18 mouse cellular contexts compared by ENCODE assay signal in the genomic region with DNA sequence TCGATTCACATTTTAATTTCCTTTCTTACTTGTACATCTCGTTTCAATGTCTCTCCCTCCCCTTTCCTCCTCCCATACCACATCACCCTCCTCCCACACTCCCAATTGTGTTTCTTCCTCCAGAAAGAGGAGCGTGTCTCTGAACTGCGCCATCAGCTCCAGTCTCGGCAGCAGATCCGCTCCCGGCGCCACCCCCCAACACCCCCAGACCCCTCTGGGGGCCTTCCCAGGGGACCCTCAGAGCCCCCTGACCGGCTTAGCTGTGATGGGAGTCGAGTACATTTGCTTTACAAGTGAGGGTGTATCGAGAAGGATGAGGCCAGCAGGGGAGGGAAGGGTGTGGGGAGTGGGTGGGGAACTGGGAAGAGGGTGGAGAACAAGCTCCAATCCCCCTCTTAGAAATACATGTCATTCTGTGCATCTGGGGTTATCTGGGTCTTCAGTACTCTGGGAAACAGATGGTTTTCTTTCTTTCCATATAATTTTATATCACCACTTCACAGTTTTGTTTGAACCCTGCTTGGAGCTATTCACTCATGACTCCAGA. TPM values are rescaled to one million over a fixed set of nuclear protein-coding genes. Genes with fewer than 3 reads are reported as not detected.
DNase-seq lines count a peak whose midpoint lies in the region; ATAC-seq and TF ChIP-seq lines count a peak whose summit lies in the region.
"Had no signal": no experiment of that assay in that cellular context is flagged by ENCODE, and none has a peak within 500 bp of the region (broad histone marks: within the 10 kb centered on the region; RNA-seq: fewer than 3 reads in every experiment).

No protein-coding gene starts in this region.

- no peak for TF ChIP-seq CTCF in olfactory bulb, adult 2 months (IDR thresholded peaks at IDR 0.05; ENCODE audit: insufficient read depth, low read depth, low read length)

- ATAC-seq in neural tube, embryonic 13.5 days (ENCODE audit: low read depth), result no peak
- ATAC-seq in neural tube, embryonic 15.5 days (ENCODE audit: low FRiP score), result no peak
- peak; percentile 25; the same call in 1 of the 2 replicates for ATAC-seq in forebrain, embryonic 11.5 days (replicated peaks; ENCODE audit: low FRiP score)
- peak; percentile 31; the same call in 1 of the 2 replicates for ATAC-seq in hindbrain, embryonic 14.5 days (ENCODE audit: low FRiP score)
- ATAC-seq in erythroid progenitor cell, adult 5-6 weeks (replicated peaks; ENCODE audit: low FRiP score, poor library complexity, severe bottlenecking), result no peak
- ATAC-seq: intestine, postnatal 0 days had no signal

- H3K9ac ChIP-seq in neural tube, embryonic 13.5 days, result peak overlapping the region; percentile 34; the same call in 1 of the 2 replicates
- no peak overlapping the region for H3K9ac ChIP-seq in neural tube, embryonic 15.5 days (replicated peaks)
- H3K9ac ChIP-seq in forebrain, embryonic 11.5 days (ENCODE audit: low read length), result 0 out of 2 replicates have a peak overlapping the region, but pooled peaks have one; percentile 20
- H3K9ac ChIP-seq in hindbrain, embryonic 14.5 days, result no peak overlapping the region
- H3K9ac ChIP-seq: embryonic facial prominence, embryonic 12.5 days; heart, embryonic 15.5 days; limb, embryonic 12.5 days had no signal

- no peak overlapping the region for H3K4me3 ChIP-seq in neural tube, embryonic 13.5 days
- no peak overlapping the region for H3K4me3 ChIP-seq in neural tube, embryonic 15.5 days (replicated peaks)
- H3K4me3 ChIP-seq in forebrain, embryonic 11.5 days (ENCODE audit: low read depth, low read length), result no peak overlapping the region
- no peak overlapping the region for H3K4me3 ChIP-seq in hindbrain, embryonic 14.5 days (replicated peaks; ENCODE audit: low read length)
- H3K4me3 ChIP-seq in olfactory bulb, adult 2 months (ENCODE audit: insufficient read depth, low read depth, low read length), result no peak overlapping the region
- H3K4me3 ChIP-seq: embryonic facial prominence, embryonic 12.5 days; heart, embryonic 15.5 days; limb, embryonic 12.5 days had no signal

- TF ChIP-seq POLR2A in olfactory bulb, adult 2 months (IDR thresholded peaks at IDR 0.05; ENCODE audit: insufficient read depth, low read depth, low read length), result no peak

- WGBS in neural tube, embryonic 13.5 days, result 38% methylated on average over 11 of the region's 11 CpGs
- WGBS in neural tube, embryonic 15.5 days, result 38% methylated on average over 11 of the region's 11 CpGs
- WGBS in forebrain, embryonic 11.5 days, result 43% methylated on average over 11 of the region's 11 CpGs
- 18% methylated on average over 11 of the region's 11 CpGs for WGBS in hindbrain, embryonic 14.5 days
- 12% methylated on average over 11 of the region's 11 CpGs for WGBS in olfactory bulb, adult 2 months

- no peak overlapping the region for H3K4me2 ChIP-seq in neural tube, embryonic 13.5 days
- no peak overlapping the region for H3K4me2 ChIP-seq in neural tube, embryonic 15.5 days
- H3K4me2 ChIP-seq in forebrain, embryonic 11.5 days (ENCODE audit: low read depth, low read length, severe bottlenecking), result no peak overlapping the region
- no peak overlapping the region for H3K4me2 ChIP-seq in hindbrain, embryonic 14.5 days (replicated peaks)
- H3K4me2 ChIP-seq: embryonic facial prominence, embryonic 12.5 days; heart, embryonic 15.5 days; limb, embryonic 12.5 days had no signal

- DNase-seq in forebrain, embryonic 11.5 days (ENCODE audit: low spot score), result no peak
- no peak for DNase-seq in hindbrain, embryonic 14.5 days (ENCODE audit: low spot score)
- DNase-seq in gastrocnemius, postnatal 10 days, result no peak
- no peak for DNase-seq in cerebellum, adult 9-10 months
- DNase-seq: cerebellum, adult 8-10 months; lung, adult 18-20 months had no signal

- no peaks in the 10 kb centered on the region for H3K27me3 ChIP-seq in neural tube, embryonic 13.5 days
- no peaks in the 10 kb centered on the region for H3K27me3 ChIP-seq in neural tube, embryonic 15.5 days (replicated peaks)
- H3K27me3 ChIP-seq in forebrain, embryonic 11.5 days (ENCODE audit: control insufficient read depth, insufficient read depth, low read length), result no peaks in the 10 kb centered on the region
- H3K27me3 ChIP-seq in hindbrain, embryonic 14.5 days (ENCODE audit: control insufficient read depth, insufficient read depth, low read length), result no peaks in the 10 kb centered on the region
- H3K27me3 ChIP-seq: embryonic facial prominence, embryonic 12.5 days; heart, embryonic 15.5 days; limb, embryonic 12.5 days had no signal

- peaks cover 93% of the 10 kb centered on the region for H3K36me3 ChIP-seq in neural tube, embryonic 13.5 days
- H3K36me3 ChIP-seq in neural tube, embryonic 15.5 days, result peaks cover 80% of the 10 kb centered on the region
- peaks cover 4% of the 10 kb centered on the region; the same call in 1 of the 2 replicates for H3K36me3 ChIP-seq in forebrain, embryonic 11.5 days (ENCODE audit: control insufficient read depth, insufficient read depth, low read length)
- peaks cover 90% of the 10 kb centered on the region for H3K36me3 ChIP-seq in hindbrain, embryonic 14.5 days (replicated peaks; ENCODE audit: control insufficient read depth, insufficient read depth)

- H3K4me1 ChIP-seq in neural tube, embryonic 13.5 days (replicated peaks), result 0 out of 2 replicates have a peak, but pooled peaks cover 6% of the 10 kb centered on the region
- no peaks in the 10 kb centered on the region for H3K4me1 ChIP-seq in neural tube, embryonic 15.5 days
- peaks cover 2% of the 10 kb centered on the region; the same call in 1 of the 2 replicates for H3K4me1 ChIP-seq in forebrain, embryonic 11.5 days (replicated peaks; ENCODE audit: control insufficient read depth, insufficient read depth, low read length)
- no peaks in the 10 kb centered on the region for H3K4me1 ChIP-seq in hindbrain, embryonic 14.5 days (replicated peaks; ENCODE audit: control insufficient read depth, insufficient read depth, low read length)
- H3K4me1 ChIP-seq in olfactory bulb, adult 2 months (ENCODE audit: control insufficient read depth, insufficient read depth, low read length), result peaks cover 37% of the 10 kb centered on the region
- H3K4me1 ChIP-seq: embryonic facial prominence, embryonic 12.5 days; heart, embryonic 15.5 days; limb, embryonic 12.5 days had no signal

- 0 out of 2 replicates have a peak overlapping the region, but pooled peaks have one; percentile 46 for H3K27ac ChIP-seq in neural tube, embryonic 13.5 days (replicated peaks)
- H3K27ac ChIP-seq in neural tube, embryonic 15.5 days (replicated peaks), result no peak overlapping the region; the same call in 1 of the 2 replicates
- H3K27ac ChIP-seq in forebrain, embryonic 11.5 days (ENCODE audit: low read depth, low read length), result peak overlapping the region; percentile 46; the same call in 1 of the 2 replicates
- H3K27ac ChIP-seq in hindbrain, embryonic 14.5 days, result no peak overlapping the region
- peak overlapping the region; percentile 89 for H3K27ac ChIP-seq in olfactory bulb, adult 2 months (ENCODE audit: insufficient read depth, low read depth, low read length)
- H3K27ac ChIP-seq: embryonic facial prominence, embryonic 12.5 days; heart, embryonic 15.5 days; limb, embryonic 12.5 days had no signal

- H3K9me3 ChIP-seq in neural tube, embryonic 13.5 days, result no peaks in the 10 kb centered on the region
- no peaks in the 10 kb centered on the region for H3K9me3 ChIP-seq in neural tube, embryonic 15.5 days (replicated peaks)
- no peaks in the 10 kb centered on the region for H3K9me3 ChIP-seq in forebrain, embryonic 11.5 days (ENCODE audit: control insufficient read depth, low read length)
- no peaks in the 10 kb centered on the region for H3K9me3 ChIP-seq in hindbrain, embryonic 14.5 days (ENCODE audit: control insufficient read depth, low read length)
- H3K9me3 ChIP-seq: embryonic facial prominence, embryonic 12.5 days; heart, embryonic 15.5 days; limb, embryonic 12.5 days had no signal

RNA-seq across cellular contexts. Expression of a gene that starts 15.5 kb away (rescaled TPM):
- polyA plus RNA-seq in neural tube, embryonic 13.5 days (2015; fragmentation: Nextera tagmentation; extraction: Ambion mirVana), result not detected in 2 replicates
- 0.06 TPM in 1 of 2 replicates, not detected in the other for polyA plus RNA-seq in neural tube, embryonic 15.5 days (2015; fragmentation: Nextera tagmentation; extraction: Ambion mirVana)
- polyA plus RNA-seq in forebrain, embryonic 11.5 days (2014; fragmentation: Nextera tagmentation; extraction: Ambion mirVana), result not detected in 2 replicates
- not detected in 2 replicates for polyA plus RNA-seq in hindbrain, embryonic 14.5 days (2014; fragmentation: Nextera tagmentation; extraction: Ambion mirVana)
- not detected in 2 replicates for polyA plus RNA-seq in olfactory bulb, adult 2 months (2012; ENCODE audit: insufficient read depth, insufficient read length, low replicate concordance, missing spikeins)
- total RNA-seq in gastrocnemius, postnatal 10 days (2021), result not detected
- not detected in 2 replicates for total RNA-seq in erythroid progenitor cell, adult 5-6 weeks (2015; ENCODE audit: low replicate concordance)
- total RNA-seq in erythroid progenitor cell, adult 5-6 weeks (2017; ENCODE audit: low replicate concordance), result not detected in 2 replicates
- total RNA-seq: megakaryocyte, adult 5-6 weeks; neutrophil, adult 5-6 weeks had no signal
- polyA plus RNA-seq: embryonic facial prominence, embryonic 12.5 days; heart, embryonic 15.5 days; intestine, postnatal 0 days; stomach, embryonic 16.5 days had no signal

RNA-seq across cellular contexts. Expression of a gene that starts 25.3 kb away (rescaled TPM):
- polyA plus RNA-seq in neural tube, embryonic 13.5 days (2015; fragmentation: Nextera tagmentation; extraction: Ambion mirVana), result not detected in 2 replicates
- polyA plus RNA-seq in neural tube, embryonic 15.5 days (2015; fragmentation: Nextera tagmentation; extraction: Ambion mirVana), result not detected in 2 replicates
- polyA plus RNA-seq in forebrain, embryonic 11.5 days (2014; fragmentation: Nextera tagmentation; extraction: Ambion mirVana), result 0.13 TPM in 2 replicates
- not detected in 2 replicates for polyA plus RNA-seq in hindbrain, embryonic 14.5 days (2014; fragmentation: Nextera tagmentation; extraction: Ambion mirVana)
- polyA plus RNA-seq in olfactory bulb, adult 2 months (2012; ENCODE audit: insufficient read depth, insufficient read length, low replicate concordance, missing spikeins), result not detected in 2 replicates
- total RNA-seq in gastrocnemius, postnatal 10 days (2021), result not detected
- total RNA-seq in erythroid progenitor cell, adult 5-6 weeks (2015; ENCODE audit: low replicate concordance), result not detected in 2 replicates
- total RNA-seq in erythroid progenitor cell, adult 5-6 weeks (2017; ENCODE audit: low replicate concordance), result not detected in 2 replicates
- total RNA-seq: layer of hippocampus, postnatal 14 days; megakaryocyte, adult 5-6 weeks; neutrophil, adult 5-6 weeks had no signal
- polyA plus RNA-seq: embryonic facial prominence, embryonic 12.5 days; heart, embryonic 15.5 days; intestine, postnatal 0 days; limb, embryonic 12.5 days; stomach, embryonic 16.5 days had no signal

RNA-seq across cellular contexts. Expression of a gene that starts 27.0 kb away (rescaled TPM):
- polyA plus RNA-seq in neural tube, embryonic 13.5 days (2015; fragmentation: Nextera tagmentation; extraction: Ambion mirVana), result 56.2 and 57.0 TPM in 2 replicates
- 77.9 and 90.1 TPM in 2 replicates for polyA plus RNA-seq in neural tube, embryonic 15.5 days (2015; fragmentation: Nextera tagmentation; extraction: Ambion mirVana)
- polyA plus RNA-seq in forebrain, embryonic 11.5 days (2014; fragmentation: Nextera tagmentation; extraction: Ambion mirVana), result 19.7 and 21.8 TPM in 2 replicates
- polyA plus RNA-seq in hindbrain, embryonic 14.5 days (2014; fragmentation: Nextera tagmentation; extraction: Ambion mirVana), result 114 and 117 TPM in 2 replicates
- 220 and 221 TPM in 2 replicates for polyA plus RNA-seq in olfactory bulb, adult 2 months (2012; ENCODE audit: insufficient read depth, insufficient read length, low replicate concordance, missing spikeins)
- total RNA-seq in gastrocnemius, postnatal 10 days (2021), result 10 to 100 TPM; 12.8 to 20.1 TPM
- total RNA-seq in erythroid progenitor cell, adult 5-6 weeks (2015; ENCODE audit: low replicate concordance), result 3.8 and 11.5 TPM in 2 replicates
- 0.51 and 1.5 TPM in 2 replicates for total RNA-seq in erythroid progenitor cell, adult 5-6 weeks (2017; ENCODE audit: low replicate concordance)

RNA-seq across cellular contexts. Expression of a gene that starts 47.1 kb away (rescaled TPM):
- polyA plus RNA-seq in neural tube, embryonic 13.5 days (2015; fragmentation: Nextera tagmentation; extraction: Ambion mirVana), result not detected in 2 replicates
- polyA plus RNA-seq in neural tube, embryonic 15.5 days (2015; fragmentation: Nextera tagmentation; extraction: Ambion mirVana), result not detected in 2 replicates
- not detected in 2 replicates for polyA plus RNA-seq in forebrain, embryonic 11.5 days (2014; fragmentation: Nextera tagmentation; extraction: Ambion mirVana)
- not detected in 2 replicates for polyA plus RNA-seq in hindbrain, embryonic 14.5 days (2014; fragmentation: Nextera tagmentation; extraction: Ambion mirVana)
- polyA plus RNA-seq in olfactory bulb, adult 2 months (2012; ENCODE audit: insufficient read depth, insufficient read length, low replicate concordance, missing spikeins), result not detected in 2 replicates
- not detected for total RNA-seq in gastrocnemius, postnatal 10 days (2021)
- not detected in 2 replicates for total RNA-seq in erythroid progenitor cell, adult 5-6 weeks (2015; ENCODE audit: low replicate concordance)
- not detected in 2 replicates for total RNA-seq in erythroid progenitor cell, adult 5-6 weeks (2017; ENCODE audit: low replicate concordance)
- total RNA-seq: layer of hippocampus, postnatal 14 days; megakaryocyte, adult 5-6 weeks; neutrophil, adult 5-6 weeks had no signal
- polyA plus RNA-seq: embryonic facial prominence, embryonic 12.5 days; heart, embryonic 15.5 days; intestine, postnatal 0 days; limb, embryonic 12.5 days; stomach, embryonic 16.5 days had no signal

RNA-seq across cellular contexts. Expression of a gene that starts 49.6 kb away (rescaled TPM):
- 1.2 and 1.7 TPM in 2 replicates for polyA plus RNA-seq in neural tube, embryonic 13.5 days (2015; fragmentation: Nextera tagmentation; extraction: Ambion mirVana)
- polyA plus RNA-seq in neural tube, embryonic 15.5 days (2015; fragmentation: Nextera tagmentation; extraction: Ambion mirVana), result 1.5 and 2.0 TPM in 2 replicates
- 0.39 TPM in 1 of 2 replicates, not detected in the other for polyA plus RNA-seq in forebrain, embryonic 11.5 days (2014; fragmentation: Nextera tagmentation; extraction: Ambion mirVana)
- 2.2 and 3.1 TPM in 2 replicates for polyA plus RNA-seq in hindbrain, embryonic 14.5 days (2014; fragmentation: Nextera tagmentation; extraction: Ambion mirVana)
- polyA plus RNA-seq in olfactory bulb, adult 2 months (2012; ENCODE audit: insufficient read depth, insufficient read length, low replicate concordance, missing spikeins), result not detected in 2 replicates
- not detected for total RNA-seq in gastrocnemius, postnatal 10 days (2021)
- total RNA-seq in erythroid progenitor cell, adult 5-6 weeks (2015; ENCODE audit: low replicate concordance), result not detected in 2 replicates
- total RNA-seq in erythroid progenitor cell, adult 5-6 weeks (2017; ENCODE audit: low replicate concordance), result not detected in 2 replicates
- total RNA-seq: megakaryocyte, adult 5-6 weeks; neutrophil, adult 5-6 weeks had no signal
- polyA plus RNA-seq: heart, embryonic 15.5 days; intestine, postnatal 0 days; limb, embryonic 12.5 days; stomach, embryonic 16.5 days had no signal

Comparison
In these comparisons a context has a peak if more than half of its experiments do, and no peak if none do; other contexts are left out.
1. H3K27ac ChIP-seq: peak in neural tube, embryonic 13.5 days (single experiment), forebrain, embryonic 11.5 days (single experiment) and olfactory bulb, adult 2 months (single experiment); none in neural tube, embryonic 15.5 days (single experiment) and hindbrain, embryonic 14.5 days (single experiment).
2. H3K9ac ChIP-seq: peak in neural tube, embryonic 13.5 days (single experiment) and forebrain, embryonic 11.5 days (single experiment); none in neural tube, embryonic 15.5 days (single experiment) and hindbrain, embryonic 14.5 days (single experiment).
3. ATAC-seq: peak in forebrain, embryonic 11.5 days (single experiment) and hindbrain, embryonic 14.5 days (single experiment); none in neural tube, embryonic 13.5 days (single experiment), neural tube, embryonic 15.5 days (single experiment) and erythroid progenitor cell, adult 5-6 weeks (single experiment).